Mouse (Mus musculus) kidney, postnatal 4 days (tissue): ENCODE data around the gene Psen2.
A peak's percentile ranks its signal among the peaks of the same experiment; 100 is the strongest.

Experiments
- DNase-seq, 2 experiments: peaks; one replicate each; pipeline ENCODE4 v3.0.0; 2021; ENCODE audit warnings: mixed read lengths in 2 of 2

The Psen2 gene

GRCm38 (mm10) chr1:180197956-180198355, 65.3 kb downstream of the Psen2 start:
- DNase-seq: no peak

- DNase-seq: no peak
These were observed 66.7 kb downstream of the Psen2 start for GRCm38 (mm10) chr1:180196508-180196907.

GRCm38 (mm10) chr1:180195703-180196381, 67.4 kb downstream of the Psen2 start:
- peak; percentile 97 to 98 for DNase-seq

- DNase-seq: peak; percentile 71 to 83
These were observed 68.3 kb downstream of the Psen2 start for GRCm38 (mm10) chr1:180194781-180195471.

- no peak for DNase-seq
These were observed 69.2 kb downstream of the Psen2 start for GRCm38 (mm10) chr1:180194048-180194447.

- no peak for DNase-seq
These were observed 69.8 kb downstream of the Psen2 start for GRCm38 (mm10) chr1:180193391-180193935.

- DNase-seq: no peak
These were observed 70.4 kb downstream of the Psen2 start for GRCm38 (mm10) chr1:180192866-180193265.

- DNase-seq: no peak
These were observed 71.5 kb downstream of the Psen2 start for GRCm38 (mm10) chr1:180191651-180192220.

GRCm38 (mm10) chr1:180191112-180191511, 72.1 kb downstream of the Psen2 start:
- DNase-seq: no peak

GRCm38 (mm10) chr1:180188951-180189350, 74.3 kb downstream of the Psen2 start:
- no peak for DNase-seq

- DNase-seq: no peak
These were observed 76.9 kb downstream of the Psen2 start for GRCm38 (mm10) chr1:180186371-180186770.

GRCm38 (mm10) chr1:180185877-180186276, 77.4 kb downstream of the Psen2 start:
- DNase-seq: no peak

- DNase-seq: no peak
These were observed 78.5 kb downstream of the Psen2 start for GRCm38 (mm10) chr1:180184768-180185167.

- no peak for DNase-seq
These were observed 79.6 kb downstream of the Psen2 start for GRCm38 (mm10) chr1:180183525-180184159.

- no peak for DNase-seq
These were observed 80.5 kb downstream of the Psen2 start for GRCm38 (mm10) chr1:180182731-180183130.

GRCm38 (mm10) chr1:180181966-180182319, 81.3 kb downstream of the Psen2 start:
- DNase-seq: no peak

GRCm38 (mm10) chr1:180181304-180181965, 81.8 kb downstream of the Psen2 start:
- DNase-seq: peak in 1 of 2 experiments; percentile 42

GRCm38 (mm10) chr1:180179840-180180239, 83.4 kb downstream of the Psen2 start:
- DNase-seq: no peak

GRCm38 (mm10) chr1:180179100-180179499, 84.1 kb downstream of the Psen2 start:
- no peak for DNase-seq

- no peak for DNase-seq
These were observed 84.9 kb downstream of the Psen2 start for GRCm38 (mm10) chr1:180178340-180178739.
